Mouse (Mus musculus) olfactory bulb, adult 2 months (tissue): Measurements from ENCODE around the gene Igfn1.

Experiments
- CTCF ChIP-seq: fragments of 200-500 bp; IDR thresholded peaks from 2 replicates; pipeline ENCODE4 v1.5.1; 2012; ENCODE audit warnings: low read depth, mild to moderate bottlenecking, low read length, moderate library complexity; ENCODE audit not compliant: insufficient read depth
- POLR2A ChIP-seq: fragments of 200-500 bp; IDR thresholded peaks from 2 replicates; pipeline ENCODE4 v1.6.1; 2012; ENCODE audit warnings: mild to moderate bottlenecking, low read depth, low read length, moderate library complexity; ENCODE audit not compliant: insufficient read depth

GRCm38 (mm10) chr1:135997537-135997936 lies 8.6 kb downstream of the Igfn1 start:
- TF ChIP-seq CTCF (no peak), POLR2A (no peak)
